Mouse (Mus musculus) myocyte (in vitro differentiated cells): Measurements from ENCODE around the gene Adgrv1.

Experiments used
- E2F4 ChIP-seq: IDR thresholded peaks from one replicate; pipeline ENCODE4 v1.6.1; 2011; ENCODE audit warnings: mild to moderate bottlenecking, control low read depth, moderate library complexity; ENCODE audit not compliant: insufficient read depth
- MAX ChIP-seq: IDR thresholded peaks from one replicate; pipeline ENCODE4 v1.6.1; 2011; ENCODE audit warnings: low read depth, mild to moderate bottlenecking, control low read depth
- MYOD1 ChIP-seq, 3 experiments: IDR thresholded peaks; one replicate each; pipeline ENCODE4 v1.6.1; 2011; ENCODE audit warnings: control low read depth in 2 of 3, low read depth in 2 of 3, mild to moderate bottlenecking in 2 of 3, moderate library complexity in 1 of 3; ENCODE audit not compliant: insufficient read length in 2 of 3, control insufficient read depth in 1 of 3
- MYOG ChIP-seq, 3 experiments: IDR thresholded peaks; one replicate each; pipeline ENCODE4 v1.6.1; 2011; ENCODE audit warnings: control low read depth in 2 of 3, low read depth in 2 of 3, mild to moderate bottlenecking in 2 of 3; ENCODE audit not compliant: insufficient read length in 2 of 3, control insufficient read depth in 1 of 3, insufficient read depth in 1 of 3
- POLR2A ChIP-seq: IDR thresholded peaks from one replicate; pipeline ENCODE4 v1.6.1; 2011; ENCODE audit warnings: low read depth, mild to moderate bottlenecking, control low read depth, moderate library complexity; ENCODE audit not compliant: insufficient read length
- POLR2AphosphoS2 ChIP-seq: IDR thresholded peaks from one replicate; pipeline ENCODE4 v1.6.1; 2011; ENCODE audit warnings: low read depth, control low read depth; ENCODE audit not compliant: insufficient read length
- REST ChIP-seq: IDR thresholded peaks from one replicate; pipeline ENCODE4 v1.6.1; 2011; ENCODE audit warnings: mild to moderate bottlenecking, control low read depth, moderate library complexity; ENCODE audit not compliant: insufficient read depth, insufficient read length
- SRF ChIP-seq: IDR thresholded peaks from one replicate; pipeline ENCODE4 v1.6.1; 2011; ENCODE audit warnings: low read depth; ENCODE audit not compliant: control insufficient read depth, insufficient read length
- TCF12 ChIP-seq: IDR thresholded peaks from one replicate; pipeline ENCODE4 v1.6.1; 2011; ENCODE audit warnings: mild to moderate bottlenecking, control low read depth; ENCODE audit not compliant: poor library complexity, insufficient read depth, severe bottlenecking
- USF1 ChIP-seq: IDR thresholded peaks from one replicate; pipeline ENCODE4 v1.6.1; 2011; ENCODE audit warnings: low read depth, mild to moderate bottlenecking, control low read depth, moderate library complexity

DNA sequence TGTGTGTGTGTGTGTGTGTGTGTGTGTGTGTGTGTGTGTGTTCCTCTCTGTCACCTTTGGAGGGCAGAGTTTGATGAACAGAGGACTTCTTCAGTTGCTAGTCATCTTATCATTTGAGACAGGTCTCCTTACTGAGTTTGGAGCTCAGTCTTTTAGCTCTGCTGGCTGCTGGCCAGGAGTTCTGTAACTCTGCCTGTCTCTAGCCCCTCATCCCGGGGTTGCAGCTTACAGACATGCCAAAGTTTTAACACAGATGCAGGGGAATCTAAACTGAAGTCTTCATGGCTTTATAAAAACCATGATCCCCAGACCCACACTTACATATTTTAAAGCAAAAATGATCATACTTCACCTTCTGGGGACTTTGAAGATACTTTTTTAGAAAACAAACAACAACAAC, 338.8 kb downstream of the Adgrv1 start:
- TF ChIP-seq MYOD1 (IDR thresholded peaks at IDR 0.05; ENCODE audit: control insufficient read depth in 1 of 3, insufficient read length in 2 of 3, low read depth in 2 of 3) (no peak), USF1 (no peak), POLR2A (no peak), E2F4 (no peak), POLR2AphosphoS2 (no peak), SRF (no peak), MYOG (IDR thresholded peaks at IDR 0.05; ENCODE audit: control insufficient read depth in 1 of 3, insufficient read depth in 1 of 3, insufficient read length in 2 of 3, low read depth in 2 of 3) (no peak), MAX (no peak), REST (no peak), TCF12 (no peak)
